Mouse (Mus musculus): ENCODE results near the gene Eif4g3. TPM values are rescaled to one million over a fixed set of nuclear protein-coding genes. Genes with fewer than 3 reads are reported as not detected.

Gene Eif4g3
- polyA plus RNA-seq, 1 experiment from 2014 or later = 61.6 TPM

DNA sequence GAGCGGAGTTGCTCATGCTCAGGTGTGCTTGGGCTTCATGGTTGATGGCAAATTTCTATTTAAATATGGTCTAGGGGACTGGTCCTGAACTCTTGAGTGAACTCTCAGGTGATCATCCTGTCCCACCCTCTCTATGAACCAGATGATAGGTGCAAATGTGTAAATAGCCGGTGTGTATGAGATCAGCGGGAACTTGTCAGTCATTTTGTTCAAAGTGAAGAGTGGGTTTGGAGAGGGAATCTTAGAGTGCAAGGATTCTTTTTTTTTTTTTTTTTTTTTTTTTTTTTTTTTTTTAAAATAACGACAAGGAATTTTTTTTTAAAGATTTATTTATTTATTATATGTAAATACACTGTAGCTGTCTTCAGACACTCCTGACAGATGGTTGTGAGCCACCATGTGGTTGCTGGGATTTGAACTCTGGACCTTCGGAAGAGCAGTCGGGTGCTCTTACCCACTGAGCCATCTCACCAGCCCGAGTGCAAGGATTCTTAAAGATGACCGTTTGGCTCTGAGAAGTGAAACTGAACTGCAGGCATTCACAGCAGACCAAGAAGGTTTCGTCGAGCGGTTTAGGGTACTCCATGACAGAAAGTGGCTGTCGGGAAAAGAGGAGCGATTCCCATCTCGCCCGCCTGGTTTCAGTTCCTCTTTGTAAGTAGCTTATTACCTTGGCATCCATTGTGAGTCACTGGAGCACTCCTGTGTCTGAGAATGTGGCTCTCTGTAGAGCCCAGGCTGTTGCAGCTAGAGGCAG is 21.1 kb downstream of the Eif4g3 start:
- H3K36me3 ChIP-seq = peaks cover 58% of the 10 kb centered on the region
- no peak overlapping the region for H3K9ac ChIP-seq
- WGBS = 92% methylated on average over 15 of the region's 15 CpGs
- H3K27ac ChIP-seq = no peak overlapping the region
- no peak overlapping the region for H3K4me2 ChIP-seq (replicated peaks)
- H3K27me3 ChIP-seq = no peaks in the 10 kb centered on the region
- no peak overlapping the region for H3K4me3 ChIP-seq
- ATAC-seq (ENCODE audit: low FRiP score) = no peak
- H3K4me1 ChIP-seq = peaks cover 16% of the 10 kb centered on the region
- H3K9me3 ChIP-seq (replicated peaks) = no peaks in the 10 kb centered on the region

DNA sequence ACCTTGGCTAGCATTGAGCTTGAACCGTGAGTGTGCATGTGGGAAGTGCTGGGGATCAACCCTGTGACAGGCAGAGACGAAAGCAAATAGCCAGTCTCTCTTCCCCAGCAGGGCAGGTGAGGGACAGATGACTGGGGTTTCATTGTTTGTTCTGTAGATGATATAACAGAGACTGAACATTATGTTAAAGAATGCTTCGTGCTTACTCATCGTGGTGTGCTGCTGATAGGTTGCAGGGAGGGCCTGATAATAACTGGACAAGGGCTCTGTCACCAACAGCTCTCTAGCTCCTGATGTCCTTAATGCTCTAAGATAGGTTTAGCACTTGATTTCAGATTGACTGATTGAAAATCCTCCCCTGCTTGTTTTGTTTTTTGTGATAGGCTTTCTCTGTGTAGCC is 23.1 kb downstream of the Eif4g3 start:
- no peak overlapping the region for H3K27ac ChIP-seq
- H3K4me2 ChIP-seq (replicated peaks) = no peak overlapping the region
- no peaks in the 10 kb centered on the region for H3K27me3 ChIP-seq
- H3K4me1 ChIP-seq = peaks cover 28% of the 10 kb centered on the region
- peaks cover 52% of the 10 kb centered on the region for H3K36me3 ChIP-seq
- WGBS = 88% methylated on average over 4 of the region's 4 CpGs
- no peak overlapping the region for H3K4me3 ChIP-seq
- H3K9ac ChIP-seq = no peak overlapping the region
- H3K9me3 ChIP-seq (replicated peaks) = no peaks in the 10 kb centered on the region
- ATAC-seq (ENCODE audit: low FRiP score) = no peak

- Histone ChIP-seq H3K4me2 (replicated peaks) (no peak overlapping the region), H3K36me3 (peaks cover 50% of the 10 kb centered on the region), H3K9ac (no peak overlapping the region), H3K27ac (peak overlapping the region; percentile 71), H3K9me3 (replicated peaks) (no peaks in the 10 kb centered on the region), H3K27me3 (no peaks in the 10 kb centered on the region), H3K4me3 (no peak overlapping the region), H3K4me1 (peaks cover 34% of the 10 kb centered on the region)
- WGBS = 68% methylated on average over 11 of the region's 11 CpGs
- ATAC-seq (ENCODE audit: low FRiP score) = no peak
These were observed 24.3 kb downstream of the Eif4g3 start for GRCm38 (mm10) chr4:138017085-138017637.

- ATAC-seq (ENCODE audit: low FRiP score) = peak; percentile 61; the same call in 1 of the 2 replicates
- peak overlapping the region; percentile 71 for H3K27ac ChIP-seq
- no peak overlapping the region for H3K4me2 ChIP-seq (replicated peaks)
- peaks cover 34% of the 10 kb centered on the region for H3K4me1 ChIP-seq
- H3K9ac ChIP-seq = no peak overlapping the region
- 51% methylated on average over 6 of the region's 6 CpGs for WGBS
- H3K36me3 ChIP-seq = peaks cover 44% of the 10 kb centered on the region
- H3K4me3 ChIP-seq = no peak overlapping the region
- H3K27me3 ChIP-seq = no peaks in the 10 kb centered on the region
- no peaks in the 10 kb centered on the region for H3K9me3 ChIP-seq (replicated peaks)
These were observed 25.2 kb downstream of the Eif4g3 start for GRCm38 (mm10) chr4:138018011-138018410.

- ATAC-seq (ENCODE audit: low FRiP score) = no peak
- 84% methylated on average over 6 of the region's 6 CpGs for WGBS
These were observed 27.4 kb downstream of the Eif4g3 start for GRCm38 (mm10) chr4:138020231-138020630.

GRCm38 (mm10) chr4:138021651-138022050 is 28.8 kb downstream of the Eif4g3 start:
- no peak for ATAC-seq (ENCODE audit: low FRiP score)
- no peak overlapping the region for H3K4me2 ChIP-seq (replicated peaks)
- H3K36me3 ChIP-seq = peaks cover 31% of the 10 kb centered on the region
- H3K27ac ChIP-seq = no peak overlapping the region
- H3K4me1 ChIP-seq = peaks cover 28% of the 10 kb centered on the region
- H3K9me3 ChIP-seq (replicated peaks) = no peaks in the 10 kb centered on the region
- 88% methylated on average over 6 of the region's 6 CpGs for WGBS
- no peak overlapping the region for H3K9ac ChIP-seq
- H3K27me3 ChIP-seq = no peaks in the 10 kb centered on the region
- H3K4me3 ChIP-seq = no peak overlapping the region

More at GRCm38 (mm10) chr4:138020231-138020630, 27.4 kb downstream of the Eif4g3 start:
- no peaks in the 10 kb centered on the region for H3K27me3 ChIP-seq
- H3K9me3 ChIP-seq (replicated peaks) = no peaks in the 10 kb centered on the region
- H3K27ac ChIP-seq = no peak overlapping the region
- H3K4me1 ChIP-seq = peaks cover 34% of the 10 kb centered on the region
- H3K9ac ChIP-seq = no peak overlapping the region
- H3K36me3 ChIP-seq = peaks cover 31% of the 10 kb centered on the region
- H3K4me2 ChIP-seq (replicated peaks) = no peak overlapping the region
- H3K4me3 ChIP-seq = no peak overlapping the region

DNA sequence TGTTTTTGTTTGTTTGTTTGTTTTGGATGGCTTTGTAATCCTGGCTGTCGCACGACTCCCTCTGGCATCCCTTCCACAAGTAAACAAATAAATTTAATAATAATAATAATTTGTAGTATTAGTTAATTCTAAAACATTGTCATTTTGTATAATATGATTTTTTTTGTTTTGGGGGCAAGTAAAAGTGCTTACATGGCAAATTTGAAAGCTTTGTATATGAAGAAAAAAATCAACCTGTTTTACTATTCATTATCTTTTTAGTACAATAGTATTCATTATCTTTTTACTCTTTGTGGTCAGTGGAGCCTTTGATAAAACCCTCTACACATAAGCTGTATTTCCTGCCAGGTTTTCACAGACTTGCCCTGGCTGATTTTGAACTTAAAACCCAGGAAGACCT is 29.9 kb downstream of the Eif4g3 start:
- Histone ChIP-seq H3K9ac (no peak overlapping the region), H3K9me3 (replicated peaks) (no peaks in the 10 kb centered on the region), H3K4me2 (replicated peaks) (no peak overlapping the region), H3K4me1 (peaks cover 17% of the 10 kb centered on the region), H3K27ac (no peak overlapping the region), H3K27me3 (no peaks in the 10 kb centered on the region), H3K4me3 (no peak overlapping the region), H3K36me3 (peaks cover 28% of the 10 kb centered on the region)
- no peak for ATAC-seq (ENCODE audit: low FRiP score)
- 89% methylated on average over 2 of the region's 2 CpGs for WGBS

DNA sequence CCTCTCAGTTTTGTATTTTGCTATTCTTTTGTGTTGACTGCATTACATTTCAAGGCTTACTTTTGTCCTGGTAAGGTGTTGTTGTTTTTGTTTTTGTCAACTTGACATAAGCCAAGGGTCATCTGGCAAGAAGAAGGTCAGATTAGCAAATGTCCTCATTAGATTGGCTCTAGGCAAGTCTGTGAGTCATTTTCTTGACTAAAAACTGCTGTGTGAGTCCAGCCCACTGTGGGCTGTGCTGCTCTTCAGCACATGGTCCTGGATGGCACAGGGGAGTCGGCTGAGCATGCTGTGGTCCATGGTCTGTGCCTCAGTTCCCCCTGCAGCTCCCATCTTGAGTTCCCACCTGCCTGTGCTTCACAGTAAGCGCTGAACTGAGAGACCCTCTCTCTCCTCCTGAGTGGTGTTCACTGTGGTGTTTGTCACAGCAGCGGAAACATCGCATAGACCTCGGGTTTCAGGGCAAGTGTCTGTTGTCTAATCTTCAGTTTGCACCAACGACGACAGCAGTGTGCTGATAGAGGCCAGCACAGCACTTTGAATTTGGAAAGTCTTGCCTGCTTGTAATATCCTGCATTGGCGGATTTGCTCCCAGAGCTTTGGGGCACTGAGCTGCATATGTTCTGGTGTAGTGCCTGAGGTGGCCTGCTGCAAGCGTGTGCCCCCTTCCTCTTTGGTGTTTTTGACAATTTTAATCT is 30.7 kb downstream of the Eif4g3 start:
- Histone ChIP-seq H3K4me3 (no peak overlapping the region), H3K4me1 (peaks cover 17% of the 10 kb centered on the region), H3K27me3 (no peaks in the 10 kb centered on the region), H3K9me3 (replicated peaks) (no peaks in the 10 kb centered on the region), H3K9ac (no peak overlapping the region), H3K36me3 (peaks cover 29% of the 10 kb centered on the region), H3K4me2 (replicated peaks) (no peak overlapping the region), H3K27ac (0 out of 2 replicates have a peak overlapping the region, but pooled peaks have one; percentile 30)
- whole genome bisulfite sequencing = 95% methylated on average over 9 of the region's 9 CpGs
- ATAC-seq (ENCODE audit: low FRiP score) = no peak

DNA sequence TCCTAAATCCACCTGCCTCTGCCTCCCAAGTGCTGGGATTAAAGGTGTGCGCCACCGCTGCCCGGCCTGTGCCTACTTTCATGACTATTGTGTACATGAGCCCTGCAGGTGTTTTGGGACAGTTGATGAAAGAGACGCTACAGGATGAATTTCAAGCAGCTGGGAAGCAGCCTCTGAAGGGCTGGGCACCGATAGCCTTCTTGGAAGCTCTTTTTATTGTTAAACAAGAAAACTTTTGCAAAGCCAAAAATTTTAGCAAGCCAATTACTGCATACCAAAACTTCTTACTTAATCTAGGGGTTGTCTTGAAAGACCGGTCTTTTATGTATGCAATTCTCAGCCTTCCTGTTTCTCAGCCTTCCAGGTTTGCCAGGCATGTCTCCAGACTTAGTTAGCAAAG is 36.3 kb downstream of the Eif4g3 start:
- no peak overlapping the region for H3K9ac ChIP-seq
- peaks cover 54% of the 10 kb centered on the region for H3K36me3 ChIP-seq
- H3K9me3 ChIP-seq (replicated peaks) = no peaks in the 10 kb centered on the region
- no peak for ATAC-seq (ENCODE audit: low FRiP score)
- no peak overlapping the region for H3K27ac ChIP-seq
- no peak overlapping the region for H3K4me2 ChIP-seq (replicated peaks)
- WGBS = 95% methylated on average over 6 of the region's 6 CpGs
- H3K4me3 ChIP-seq = no peak overlapping the region
- no peaks in the 10 kb centered on the region for H3K27me3 ChIP-seq
- H3K4me1 ChIP-seq = no peaks in the 10 kb centered on the region

DNA sequence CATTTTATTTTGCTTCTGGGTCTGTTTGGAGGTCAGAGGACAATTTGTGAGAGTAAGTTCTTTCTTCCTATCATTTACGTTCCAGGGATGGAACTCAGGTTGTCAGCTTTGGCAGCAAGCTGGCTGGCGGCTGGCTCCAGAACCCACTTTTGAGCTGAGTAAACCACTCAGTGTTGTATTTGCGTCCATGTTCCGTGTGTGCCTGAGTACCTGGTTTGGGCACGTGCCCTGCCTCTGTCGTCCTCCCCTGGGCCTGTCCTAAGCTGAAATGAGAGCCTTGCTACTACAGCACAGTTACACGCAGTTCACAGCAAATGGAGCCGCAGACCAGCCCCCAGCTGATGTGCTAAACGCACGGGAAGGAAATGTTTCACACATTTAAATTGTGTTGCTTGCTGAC is 39.0 kb downstream of the Eif4g3 start:
- no peaks in the 10 kb centered on the region for H3K27me3 ChIP-seq
- no peaks in the 10 kb centered on the region for H3K9me3 ChIP-seq (replicated peaks)
- H3K27ac ChIP-seq = no peak overlapping the region
- H3K36me3 ChIP-seq = peaks cover 45% of the 10 kb centered on the region
- 96% methylated on average over 10 of the region's 10 CpGs for WGBS
- ATAC-seq (ENCODE audit: low FRiP score) = no peak
- no peak overlapping the region for H3K9ac ChIP-seq
- no peak overlapping the region for H3K4me3 ChIP-seq
- peaks cover 11% of the 10 kb centered on the region for H3K4me1 ChIP-seq
- H3K4me2 ChIP-seq (replicated peaks) = no peak overlapping the region

DNA sequence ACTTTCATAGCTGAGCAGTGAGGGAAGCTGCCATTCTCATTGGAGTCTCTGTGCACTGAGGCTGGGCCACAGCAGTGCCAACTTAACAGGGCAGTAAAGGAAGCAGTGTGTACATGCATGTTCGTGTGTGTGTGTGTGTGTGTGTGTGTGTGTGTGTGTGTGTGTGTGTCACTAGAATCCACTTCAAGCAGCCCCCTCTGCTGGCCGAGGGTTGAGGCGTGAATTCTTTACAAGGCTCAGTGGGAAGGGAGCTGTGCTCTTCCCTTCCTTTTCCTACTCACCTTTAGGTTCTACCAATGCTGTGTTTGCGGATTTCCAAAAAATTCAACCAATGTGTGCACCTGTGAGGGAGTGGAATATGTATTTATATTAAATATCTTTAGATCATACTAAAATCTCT is 41.0 kb downstream of the Eif4g3 start:
- Histone ChIP-seq H3K9me3 (replicated peaks) (no peaks in the 10 kb centered on the region), H3K4me2 (replicated peaks) (no peak overlapping the region), H3K36me3 (peaks cover 28% of the 10 kb centered on the region), H3K27me3 (no peaks in the 10 kb centered on the region), H3K27ac (no peak overlapping the region), H3K9ac (no peak overlapping the region), H3K4me1 (peaks cover 24% of the 10 kb centered on the region), H3K4me3 (no peak overlapping the region)
- ATAC-seq (ENCODE audit: low FRiP score) = no peak
- WGBS = 80% methylated on average over 3 of the region's 4 CpGs

GRCm38 (mm10) chr4:138035435-138036120 is 42.8 kb downstream of the Eif4g3 start:
- Histone ChIP-seq H3K9me3 (replicated peaks) (no peaks in the 10 kb centered on the region), H3K9ac (no peak overlapping the region), H3K36me3 (peaks cover 31% of the 10 kb centered on the region), H3K4me3 (no peak overlapping the region), H3K27me3 (no peaks in the 10 kb centered on the region), H3K27ac (no peak overlapping the region), H3K4me1 (peaks cover 26% of the 10 kb centered on the region), H3K4me2 (replicated peaks) (no peak overlapping the region)
- no peak for ATAC-seq (ENCODE audit: low FRiP score)
- WGBS = 84% methylated on average over 9 of the region's 9 CpGs

All from hindbrain, embryonic 12.5 days (tissue).